Comparison of ENCODE assay signal across 8 mouse cellular contexts in the genomic region with DNA sequence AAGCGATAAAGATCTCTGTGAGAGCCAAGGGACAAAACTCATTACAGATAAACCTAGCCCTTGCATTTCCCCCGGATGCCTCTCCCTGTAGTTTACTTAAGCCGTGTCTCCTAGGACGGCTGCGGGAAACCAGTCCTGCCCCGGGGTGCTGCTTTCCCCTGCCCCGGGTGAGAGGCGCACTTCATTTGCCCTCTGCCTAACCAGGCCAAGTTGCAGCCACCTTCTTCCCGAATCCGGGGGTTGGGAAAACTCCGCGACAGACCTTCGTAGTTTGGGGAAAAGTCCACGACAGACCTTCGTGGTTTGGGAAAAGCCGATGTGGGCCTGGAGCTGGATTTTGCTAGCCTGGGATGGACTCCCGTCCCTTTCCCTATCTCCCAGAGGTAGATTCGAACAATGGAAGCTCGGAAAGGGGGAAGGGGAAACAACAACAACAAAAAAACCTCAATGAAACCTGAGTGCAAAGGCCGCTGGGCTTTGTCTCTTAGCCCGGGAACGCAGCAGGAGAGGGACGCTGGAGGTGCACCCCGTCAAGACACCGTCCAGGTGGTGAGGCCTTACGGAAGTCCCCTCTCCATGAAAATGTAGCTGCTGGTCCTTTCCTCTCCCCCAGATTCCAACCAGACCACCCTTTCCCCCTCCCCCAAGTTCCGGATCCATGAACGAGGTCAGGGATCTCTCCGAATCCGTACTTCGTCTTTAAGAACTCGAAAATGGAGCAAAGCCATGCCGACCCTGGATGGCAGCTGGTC. TPM values are rescaled to one million over a fixed set of nuclear protein-coding genes. Genes with fewer than 3 reads are reported as not detected.
DNase-seq lines count a peak whose midpoint lies in the region; ATAC-seq and TF ChIP-seq lines count a peak whose summit lies in the region.

No protein-coding gene starts in this region.

- TF ChIP-seq CTCF in intestine, postnatal 0 days (IDR thresholded peaks at IDR 0.05; ENCODE audit: low read depth), result no peak

- intact Hi-C loops in heart, postnatal 25 days (cut with DNase I), result loop anchor here (10.0 kb wide), 1 partner anchor 312 kb away; no protein-coding TSS in a partner anchor
- intact Hi-C loops in gastrocnemius, postnatal 36 days (cut with DNase I), result loop anchor here (5.0 to 10.0 kb wide), 3 partner anchors 252 to 590 kb away; no protein-coding TSS in a partner anchor

- peak; percentile 47 for ATAC-seq in intestine, postnatal 0 days
- ATAC-seq in liver, embryonic 11.5 days (replicated peaks; ENCODE audit: low FRiP score), result no peak
- peak; percentile 10 for ATAC-seq in neural tube, embryonic 12.5 days (ENCODE audit: low FRiP score, low read depth)
- ATAC-seq in megakaryocyte-erythroid progenitor cell, adult 5-6 weeks (replicated peaks; ENCODE audit: low FRiP score, low TSS enrichment, poor library complexity, severe bottlenecking), result no peak

- WGBS in intestine, postnatal 0 days, result 1% methylated on average over 33 of the region's 33 CpGs
- 3% methylated on average over 33 of the region's 33 CpGs for WGBS in liver, embryonic 11.5 days
- 2% methylated on average over 33 of the region's 33 CpGs for WGBS in neural tube, embryonic 12.5 days

- H3K27me3 ChIP-seq in intestine, postnatal 0 days (replicated peaks; ENCODE audit: control insufficient read depth, insufficient read depth, low read length), result no peaks in the 10 kb centered on the region
- H3K27me3 ChIP-seq in liver, embryonic 11.5 days (replicated peaks; ENCODE audit: control insufficient read depth, insufficient read depth, low read length), result peaks cover 54% of the 10 kb centered on the region
- H3K27me3 ChIP-seq in neural tube, embryonic 12.5 days (replicated peaks), result no peaks in the 10 kb centered on the region; the same call in 1 of the 2 replicates

- peak overlapping the region; percentile 79 for H3K4me3 ChIP-seq in intestine, postnatal 0 days (ENCODE audit: low read depth, low read length)
- H3K4me3 ChIP-seq in liver, embryonic 11.5 days (ENCODE audit: low read depth, low read length), result peak overlapping the region; percentile 67
- peak overlapping the region; percentile 78 for H3K4me3 ChIP-seq in neural tube, embryonic 12.5 days

- no peaks in the 10 kb centered on the region for H3K36me3 ChIP-seq in intestine, postnatal 0 days (ENCODE audit: control insufficient read depth, insufficient read depth)
- H3K36me3 ChIP-seq in liver, embryonic 11.5 days (ENCODE audit: control insufficient read depth, insufficient read depth, low read length), result no peaks in the 10 kb centered on the region
- no peaks in the 10 kb centered on the region for H3K36me3 ChIP-seq in neural tube, embryonic 12.5 days

- H3K9me3 ChIP-seq in intestine, postnatal 0 days (ENCODE audit: control insufficient read depth), result no peaks in the 10 kb centered on the region
- no peaks in the 10 kb centered on the region for H3K9me3 ChIP-seq in liver, embryonic 11.5 days (ENCODE audit: control insufficient read depth, low read length)
- no peaks in the 10 kb centered on the region for H3K9me3 ChIP-seq in neural tube, embryonic 12.5 days

- peak overlapping the region; percentile 97 for H3K4me2 ChIP-seq in intestine, postnatal 0 days (replicated peaks; ENCODE audit: low read depth)
- peak overlapping the region; percentile 81 for H3K4me2 ChIP-seq in liver, embryonic 11.5 days
- H3K4me2 ChIP-seq in neural tube, embryonic 12.5 days (replicated peaks), result peak overlapping the region; percentile 95

- H3K4me1 ChIP-seq in intestine, postnatal 0 days (replicated peaks; ENCODE audit: control insufficient read depth, insufficient read depth, low read length), result 0 out of 2 replicates have a peak, but pooled peaks cover 4% of the 10 kb centered on the region
- no peaks in the 10 kb centered on the region; the same call in 1 of the 2 replicates for H3K4me1 ChIP-seq in liver, embryonic 11.5 days (replicated peaks; ENCODE audit: control insufficient read depth, insufficient read depth, low read length)
- H3K4me1 ChIP-seq in neural tube, embryonic 12.5 days, result peaks cover 13% of the 10 kb centered on the region

- peak overlapping the region; percentile 93 for H3K27ac ChIP-seq in intestine, postnatal 0 days (ENCODE audit: low read depth, low read length)
- peak overlapping the region; percentile 83 for H3K27ac ChIP-seq in liver, embryonic 11.5 days (ENCODE audit: low read depth, low read length)
- peak overlapping the region; percentile 89; the same call in 1 of the 2 replicates for H3K27ac ChIP-seq in neural tube, embryonic 12.5 days

- peak; percentile 94 for DNase-seq in heart, adult 11 months
- DNase-seq in heart, postnatal 25 days (ENCODE audit: low spot score), result no peak
- peak; percentile 51 for DNase-seq in cerebellum, adult 8-10 months
- peak; percentile 15 to 36 for DNase-seq in gastrocnemius, postnatal 36 days
- peak; percentile 39 for DNase-seq in liver, embryonic 11.5 days (ENCODE audit: low spot score)

- H3K9ac ChIP-seq in intestine, postnatal 0 days (ENCODE audit: low read depth, low read length), result peak overlapping the region; percentile 78
- H3K9ac ChIP-seq in liver, embryonic 11.5 days (ENCODE audit: low read depth, low read length), result peak overlapping the region; percentile 49
- peak overlapping the region; percentile 85 for H3K9ac ChIP-seq in neural tube, embryonic 12.5 days

RNA-seq across cellular contexts. Expression of a gene that starts 0.6 kb away (rescaled TPM):
- total RNA-seq in heart, postnatal 25 days (2021), result 10 to 100 TPM; 58.0 to 62.3 TPM
- 10 to 100 TPM; 25.4 to 26.2 TPM for total RNA-seq in gastrocnemius, postnatal 36 days (2021)
- 3.7 and 6.9 TPM in 2 replicates for polyA plus RNA-seq in intestine, postnatal 0 days (2015; fragmentation: Nextera tagmentation; extraction: Ambion mirVana)
- polyA plus RNA-seq in liver, embryonic 11.5 days (2014; fragmentation: Nextera tagmentation; extraction: Ambion mirVana), result 8.6 and 10.0 TPM in 2 replicates
- 41.8 and 46.4 TPM in 2 replicates for polyA plus RNA-seq in neural tube, embryonic 12.5 days (2016; fragmentation: Nextera tagmentation; extraction: Ambion mirVana)
- total RNA-seq in megakaryocyte-erythroid progenitor cell, adult 5-6 weeks (2014; fragmentation: Nextera tagmentation), result not detected in 2 replicates
- not detected in 2 replicates for total RNA-seq in megakaryocyte-erythroid progenitor cell, adult 5-6 weeks (2017)

Comparison
In these comparisons a context has a peak if more than half of its experiments do, and no peak if none do; other contexts are left out.
1. ATAC-seq: peak in intestine, postnatal 0 days (single experiment) and neural tube, embryonic 12.5 days (single experiment); none in liver, embryonic 11.5 days (single experiment) and megakaryocyte-erythroid progenitor cell, adult 5-6 weeks (single experiment).
2. RNA of a gene that starts 0.6 kb away (total RNA-seq): 58.0 to 62.3 TPM in heart, postnatal 25 days and 25.4 to 26.2 TPM in gastrocnemius, postnatal 36 days; not detected in megakaryocyte-erythroid progenitor cell, adult 5-6 weeks; every median in the first group is over 10 times any median in the second.
3. Peak in every context shown above with its lines, with median percentiles within 50 percentile points of each other: H3K27ac ChIP-seq, H3K4me2 ChIP-seq, H3K4me3 ChIP-seq and H3K9ac ChIP-seq.